Mouse (Mus musculus) layer of hippocampus, postnatal 36 days (tissue): ENCODE data around the gene A3galt2. TPM values are rescaled to one million over a fixed set of nuclear protein-coding genes. Genes with fewer than 3 reads are reported as not detected.
A peak's percentile ranks its signal among the peaks of the same experiment; 100 is the strongest.

Experiments used
- DNase-seq, 2 experiments: peaks; one replicate each; pipeline ENCODE4 v3.0.0; 2022
- total RNA-seq, 2 experiments: library from RNA; stranded (reverse); gene quantifications; 2 replicates each; pipeline ENCODE4 v1.2.3; 2021

Gene A3galt2
- total RNA-seq, 2 experiments from 2014 or later: 0.48 to 0.62 TPM

GRCm38 (mm10) chr4:128728431-128728851 lies 26.7 kb upstream of the A3galt2 start:
- DNase-seq: no peak

DNA sequence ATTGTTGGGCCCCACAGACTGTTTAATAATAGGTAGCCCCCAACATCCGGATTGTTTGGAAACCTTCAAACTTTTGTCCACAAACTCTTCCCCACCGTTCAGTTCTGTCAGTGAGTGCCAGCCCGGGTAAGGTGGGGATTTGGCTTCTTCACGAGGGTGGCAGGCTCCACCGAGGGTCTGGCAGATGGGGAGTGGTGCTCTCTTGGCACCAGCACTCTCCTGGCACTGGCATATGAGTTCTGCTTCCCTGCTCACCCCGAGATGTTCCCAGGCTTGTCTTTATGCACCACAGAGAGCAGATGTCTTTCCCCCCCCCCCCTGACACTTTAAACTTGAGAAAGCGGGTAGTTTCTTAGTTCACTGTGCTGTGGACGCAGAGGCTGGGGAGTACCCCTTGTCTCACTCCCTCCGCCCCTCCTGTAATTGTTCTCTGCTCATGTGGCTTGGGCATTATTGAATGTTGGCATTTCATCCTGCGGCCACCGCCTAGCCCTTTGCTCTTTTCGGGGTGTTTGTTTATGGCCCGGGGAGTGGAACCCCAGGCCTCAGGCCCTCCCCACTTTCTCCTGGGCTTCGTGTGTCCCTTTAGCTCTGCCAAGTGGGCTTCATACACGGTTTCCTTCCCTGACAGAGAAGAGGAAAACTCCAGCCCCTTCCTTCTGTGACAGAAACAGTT lies 26.0 kb upstream of the A3galt2 start:
- DNase-seq: peak in 1 of 2 experiments; percentile 50

DNA sequence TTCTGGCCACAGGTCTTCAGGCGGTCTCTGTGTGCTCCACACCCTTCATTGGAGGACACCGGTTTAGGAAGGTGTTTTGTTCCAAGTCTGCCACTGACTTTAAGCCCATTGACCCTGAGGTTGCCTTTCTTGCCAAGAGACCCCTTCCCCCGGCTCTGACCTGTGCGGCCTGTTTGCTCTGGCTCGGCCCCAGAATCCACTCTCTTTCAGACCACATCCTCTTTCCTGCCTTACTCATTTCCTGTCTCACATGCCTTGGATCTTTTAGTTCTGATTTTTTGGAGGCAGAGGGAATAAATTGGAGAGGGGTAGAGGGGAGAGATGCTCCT lies 25.5 kb upstream of the A3galt2 start:
- no peak for DNase-seq

- DNase-seq: no peak
Measured at GRCm38 (mm10) chr4:128730271-128730670, 24.9 kb upstream of the A3galt2 start.

GRCm38 (mm10) chr4:128732794-128733193 lies 22.4 kb upstream of the A3galt2 start:
- no peak for DNase-seq

- no peak for DNase-seq
Measured at GRCm38 (mm10) chr4:128733496-128733895, 21.7 kb upstream of the A3galt2 start.

- DNase-seq: peak; percentile 57 to 69
Measured at GRCm38 (mm10) chr4:128734217-128734616, 20.9 kb upstream of the A3galt2 start.

DNA sequence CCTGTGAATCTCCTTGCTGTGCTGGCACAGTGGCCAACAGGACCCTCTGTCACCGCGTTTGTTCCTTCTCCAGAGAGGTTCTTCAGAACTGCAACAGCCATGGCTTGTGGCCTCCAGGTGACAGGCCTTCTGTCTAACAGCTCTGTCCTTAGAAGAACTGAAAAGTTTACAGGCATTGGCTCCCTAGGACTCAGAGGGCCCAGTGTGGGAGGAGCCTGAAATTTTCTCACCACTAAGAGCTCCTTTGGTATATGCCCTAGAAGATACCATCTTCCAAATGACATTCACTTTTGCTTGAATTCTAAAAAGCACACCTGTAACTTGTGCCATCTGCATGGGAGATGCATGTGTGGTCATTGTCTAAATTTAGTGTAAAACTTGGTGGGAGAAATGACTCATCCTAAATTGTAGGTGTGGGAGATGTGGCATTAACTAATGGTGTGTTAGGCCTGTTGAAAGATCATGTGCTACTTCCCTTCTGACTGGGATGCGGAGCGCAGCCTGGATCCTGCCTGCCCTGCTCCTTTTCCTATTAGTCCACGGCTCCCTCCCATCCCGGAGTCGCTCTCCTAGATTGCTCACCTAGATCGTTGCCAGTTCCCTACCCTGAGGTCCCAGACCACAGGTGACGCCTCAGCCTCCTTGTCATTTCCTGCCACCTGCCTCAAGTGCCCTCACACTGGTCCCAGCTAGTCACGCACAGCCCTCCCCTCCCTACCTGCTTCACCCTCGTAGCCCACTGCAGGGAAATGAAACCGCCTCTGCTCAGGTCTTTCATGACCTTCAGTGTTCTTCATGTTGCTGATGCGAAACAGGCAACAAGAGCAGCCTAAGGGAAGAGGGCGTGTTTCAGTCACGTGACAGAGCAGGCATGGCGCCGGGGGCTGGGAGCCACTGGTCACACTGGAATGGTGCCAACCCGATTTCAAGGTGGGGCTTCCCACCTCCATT lies 20.2 kb upstream of the A3galt2 start:
- DNase-seq: no peak

DNA sequence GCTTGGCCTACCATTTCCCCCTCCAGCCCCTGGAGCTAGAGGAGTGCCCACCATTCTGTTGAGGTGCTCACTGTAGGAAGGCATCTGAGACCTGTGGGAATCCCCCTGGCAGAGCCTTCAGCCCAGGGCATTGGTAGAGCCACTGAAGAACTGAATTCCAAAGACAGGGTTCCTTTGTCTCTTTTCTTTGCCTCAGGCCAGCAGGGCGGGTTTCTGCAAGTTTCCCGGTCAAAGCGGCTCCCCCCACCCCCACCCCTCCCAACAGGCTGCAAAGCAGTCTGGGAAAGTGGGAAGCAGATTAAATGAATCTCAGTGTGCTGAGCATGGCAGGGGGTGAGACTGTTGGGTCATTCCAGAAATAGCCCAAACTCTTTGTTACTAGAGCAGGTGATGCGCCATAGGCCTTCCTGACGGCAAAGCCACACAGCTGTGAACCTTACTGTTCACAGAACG lies 18.0 kb upstream of the A3galt2 start:
- DNase-seq: no peak

DNA sequence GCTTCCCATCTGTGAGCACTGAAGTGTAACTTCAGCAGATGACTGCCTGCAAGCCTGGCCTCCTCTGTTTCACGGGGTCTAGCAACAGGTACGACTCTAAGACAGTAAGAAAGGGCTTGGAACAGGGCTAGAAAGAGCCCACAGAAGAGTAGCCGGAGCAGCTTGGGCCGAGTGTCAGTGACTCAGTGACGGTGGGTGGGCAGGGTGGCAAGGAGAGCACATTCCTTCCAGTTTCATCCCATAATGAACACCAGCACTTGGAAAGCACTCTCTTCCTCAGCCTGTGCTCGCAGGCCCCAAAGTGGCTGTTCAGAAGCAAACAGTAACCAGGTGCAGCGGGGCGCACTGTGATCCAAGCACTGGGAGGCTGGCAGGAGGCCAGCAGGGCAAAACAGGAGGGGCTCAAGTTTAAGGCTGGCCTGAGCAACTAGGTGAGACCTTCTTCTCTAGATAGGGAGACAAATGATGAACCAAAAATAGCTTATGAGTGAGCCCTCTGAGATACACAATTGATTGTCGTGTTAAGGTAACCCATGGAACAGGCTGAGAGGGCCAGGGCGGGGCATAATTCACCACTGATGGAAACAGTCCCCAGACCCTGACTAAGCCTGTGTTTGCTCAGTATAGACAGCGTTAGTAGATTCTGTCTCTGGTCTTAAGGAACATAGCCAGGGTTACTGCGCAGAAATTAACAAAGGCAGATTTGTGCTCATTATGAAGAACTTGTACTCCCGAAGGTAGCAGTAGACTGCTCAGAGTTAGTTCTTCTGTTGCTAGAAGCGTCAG lies 17.1 kb upstream of the A3galt2 start:
- DNase-seq: no peak

DNA sequence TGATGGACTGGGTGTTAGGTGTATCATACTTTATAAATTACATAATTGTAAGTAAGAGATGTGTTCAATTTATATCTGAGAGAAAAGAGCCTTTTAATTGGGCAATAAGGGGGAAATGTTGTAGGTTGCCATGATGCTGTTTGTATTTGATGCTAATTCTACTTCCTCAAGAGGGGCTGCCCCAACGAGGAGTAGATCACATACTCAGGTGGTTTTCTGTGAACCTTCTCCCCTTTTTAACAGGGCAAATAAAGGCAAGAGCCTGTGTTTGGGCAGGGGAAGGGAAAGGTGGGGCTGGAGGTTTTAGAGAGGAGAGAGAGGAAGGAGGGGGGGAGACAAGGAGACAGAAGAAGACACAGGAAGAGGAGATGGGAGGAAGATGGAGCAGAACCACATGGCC lies 14.3 kb upstream of the A3galt2 start:
- DNase-seq: no peak

GRCm38 (mm10) chr4:128741906-128742305 lies 13.3 kb upstream of the A3galt2 start:
- DNase-seq: no peak

DNA sequence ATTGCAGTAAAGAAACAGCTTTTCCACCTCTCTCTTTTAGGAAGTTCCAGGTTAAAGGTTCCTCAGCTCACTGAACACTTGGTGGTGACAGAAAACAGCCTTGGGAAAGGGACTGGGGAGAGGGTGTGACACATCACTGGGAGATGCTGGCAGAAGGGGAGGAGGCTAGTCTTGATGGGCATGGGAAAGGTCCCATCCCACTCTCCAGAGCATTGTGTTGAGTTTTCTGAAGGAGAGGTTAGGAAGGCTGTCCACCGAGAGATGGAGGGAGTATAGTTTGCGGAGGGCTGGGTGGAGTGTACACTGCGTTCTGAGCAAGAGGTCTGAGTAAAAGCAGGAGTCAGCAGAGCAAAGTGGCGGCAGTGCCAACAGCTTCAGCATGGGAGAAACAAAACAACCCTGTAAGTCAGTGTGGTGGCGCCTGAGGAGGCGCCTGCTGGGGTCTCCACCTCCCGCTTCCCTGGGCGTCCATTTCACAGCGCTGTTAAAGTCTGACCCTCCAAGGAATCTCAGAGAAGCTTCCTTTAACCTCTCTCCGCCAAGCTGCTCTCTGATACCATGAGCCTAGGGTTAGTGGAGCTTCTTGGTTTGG lies 12.7 kb upstream of the A3galt2 start:
- DNase-seq: no peak

- DNase-seq: no peak
Measured at GRCm38 (mm10) chr4:128743031-128743626, 12.0 kb upstream of the A3galt2 start.

GRCm38 (mm10) chr4:128745160-128745559 lies 10.0 kb upstream of the A3galt2 start:
- no peak for DNase-seq

- DNase-seq: no peak
Measured at GRCm38 (mm10) chr4:128747614-128748270, 7.4 kb upstream of the A3galt2 start.

DNA sequence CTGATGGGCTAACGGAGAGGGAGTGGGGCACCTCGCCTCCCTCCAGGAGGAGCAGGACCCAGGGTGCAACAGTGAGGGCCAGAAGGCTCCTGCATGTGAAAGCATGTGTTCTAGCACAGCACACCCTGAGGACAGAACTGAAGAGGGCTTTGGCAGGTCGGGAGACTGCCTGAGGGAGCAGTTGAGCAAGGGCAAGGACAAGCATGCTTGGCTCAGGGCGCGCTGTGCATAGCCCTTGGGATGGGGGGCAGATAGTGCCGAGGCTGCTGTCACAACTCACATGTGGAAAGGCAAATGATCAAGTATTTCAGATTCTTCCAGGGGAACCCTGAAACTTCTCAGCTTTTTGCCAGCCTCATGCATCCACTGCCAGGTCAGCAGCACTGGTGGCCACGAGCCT lies 6.9 kb upstream of the A3galt2 start:
- no peak for DNase-seq

DNA sequence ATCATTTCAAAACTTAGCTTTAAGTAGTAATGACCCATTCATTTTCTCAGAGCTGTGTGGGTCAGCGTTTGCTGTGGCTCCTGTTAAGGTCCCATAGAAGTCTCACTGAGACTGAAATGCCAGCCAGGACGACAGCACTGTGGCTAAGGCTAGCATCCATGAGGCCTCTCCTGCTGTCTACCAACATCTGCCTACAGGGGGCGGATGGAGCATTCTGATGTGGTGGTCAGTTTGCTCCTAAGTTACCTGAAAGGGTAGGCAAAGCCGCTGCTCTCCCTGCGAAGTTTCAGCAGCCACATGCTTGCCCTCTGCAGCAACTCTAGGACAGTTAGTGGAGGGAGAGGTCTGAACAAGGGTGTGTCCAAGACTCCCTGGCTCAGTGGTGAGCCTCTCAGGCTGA lies 4.2 kb upstream of the A3galt2 start:
- no peak for DNase-seq

DNA sequence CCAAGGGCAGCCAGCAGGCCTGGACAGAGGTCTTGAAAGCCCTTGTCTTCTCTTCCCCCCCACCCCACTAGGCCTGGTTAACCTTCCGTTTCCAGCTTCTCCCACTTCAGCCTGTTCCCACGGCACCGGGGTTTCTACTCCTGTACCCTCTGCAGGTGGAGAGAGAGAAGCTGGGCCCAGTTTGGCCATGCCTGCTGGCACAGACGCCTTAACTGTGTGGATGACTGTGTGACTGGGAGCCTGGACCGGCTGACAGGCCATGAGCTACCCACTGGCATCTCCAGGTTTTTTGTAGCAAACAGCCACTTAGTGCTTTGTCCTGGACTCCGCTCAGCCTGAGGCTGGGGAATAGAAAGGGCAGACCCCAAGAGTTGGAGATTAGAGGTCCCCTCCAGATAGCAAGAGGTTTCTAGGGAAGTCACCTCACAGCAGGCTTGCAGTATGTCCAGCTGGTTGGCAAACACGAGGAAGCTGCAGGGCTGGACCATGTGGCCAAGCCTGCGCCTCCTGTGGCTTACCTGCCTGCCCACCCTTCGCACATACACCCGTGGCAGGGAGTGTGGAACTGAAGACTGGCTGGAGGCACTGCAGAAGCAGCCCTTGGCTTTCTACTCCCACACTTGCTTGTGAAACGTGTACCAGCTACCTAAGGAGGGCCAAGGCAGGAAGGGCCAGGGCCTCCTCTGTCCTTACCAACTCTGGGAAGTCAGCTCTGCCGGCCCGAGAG lies 3.0 kb upstream of the A3galt2 start:
- DNase-seq: no peak

GRCm38 (mm10) chr4:128753571-128753970 lies 1.6 kb upstream of the A3galt2 start:
- no peak for DNase-seq

DNA sequence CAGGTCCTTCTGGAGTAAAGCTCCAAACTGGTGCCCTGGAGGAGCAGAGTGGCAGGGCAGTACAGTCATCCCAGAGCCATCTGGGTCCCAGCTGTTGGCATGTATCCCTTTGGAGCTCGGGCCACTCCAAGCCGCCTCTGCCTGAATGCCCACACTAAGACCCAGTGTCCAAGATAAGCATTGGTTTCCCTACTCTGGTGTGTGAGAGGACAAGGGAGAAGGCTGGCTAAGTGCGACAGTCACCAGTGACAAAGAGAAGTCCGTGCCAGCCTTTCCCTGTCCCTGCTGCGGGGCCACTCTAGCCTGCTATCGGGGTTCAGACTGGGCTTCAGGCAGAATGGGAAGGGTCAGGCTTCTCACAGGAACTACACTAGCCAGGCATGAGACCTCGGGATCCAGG lies 736 bp downstream of the A3galt2 start:
- DNase-seq: no peak
